Mouse (Mus musculus) adrenal gland, postnatal 36 days (tissue): Measurements from ENCODE around the gene Mgst2. TPM values are rescaled to one million over a fixed set of nuclear protein-coding genes. Genes with fewer than 3 reads are reported as not detected.

ENCODE experiments used
- DNase-seq, 2 experiments: peaks; one replicate each; pipeline ENCODE4 v3.0.0; 2021; ENCODE audit warnings: mixed read lengths in 1 of 2
- total RNA-seq, 2 experiments: library from RNA; stranded (reverse); gene quantifications; 2 replicates each; pipeline ENCODE4 v1.2.3; 2021

Mgst2 gene
- total RNA-seq, 2 experiments from 2014 or later: 162 to 243 TPM

GRCm38 (mm10) chr3:51654303-51655055, 5.7 kb upstream of the Mgst2 start:
- DNase-seq: no peak

DNA sequence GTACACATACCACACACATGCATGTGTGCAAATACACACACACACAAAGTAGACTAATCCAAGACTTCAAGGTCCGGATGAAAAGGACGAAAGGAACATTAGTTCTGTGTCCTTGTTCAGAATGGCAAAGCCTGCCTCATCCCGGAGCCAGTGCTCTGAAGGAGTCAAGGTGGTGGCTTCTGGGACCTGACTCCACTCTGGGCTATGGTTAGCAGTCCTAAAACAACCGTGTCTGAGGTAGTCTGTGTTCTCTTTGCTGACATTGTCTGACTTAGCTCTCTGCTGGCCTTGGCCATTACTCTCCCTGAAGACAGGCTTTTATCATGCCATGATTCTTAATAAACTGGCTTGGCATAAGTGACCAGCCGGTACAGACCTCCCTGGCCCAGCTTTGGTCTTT, 745 bp upstream of the Mgst2 start:
- peak in 1 of 2 experiments; percentile 28 for DNase-seq

DNA sequence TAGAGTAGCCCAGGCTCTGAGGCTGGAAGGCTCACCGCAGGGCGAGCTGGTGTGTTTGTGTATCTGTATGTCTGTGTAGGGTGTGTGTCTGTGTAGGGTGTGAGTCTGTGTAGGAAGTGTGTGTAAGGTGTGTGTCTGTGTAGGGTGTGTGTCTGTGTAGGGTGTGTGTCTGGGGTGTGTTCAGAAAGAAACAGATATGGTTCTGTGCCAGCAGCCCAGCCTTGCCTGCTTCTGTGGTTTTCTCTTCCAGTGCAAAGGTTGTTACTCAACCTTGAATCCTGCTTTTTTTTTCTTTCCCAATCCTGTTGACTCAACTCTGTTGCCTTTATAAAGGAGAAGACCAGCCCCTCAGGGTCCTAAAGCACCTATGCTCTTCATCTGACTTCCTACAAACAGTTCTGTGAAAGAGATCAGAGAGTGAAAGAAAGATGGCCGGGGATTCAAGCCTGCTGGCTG, 689 bp downstream of the Mgst2 start:
- peak; percentile 57 to 67 for DNase-seq

- no peak for DNase-seq
These were observed 1.2 kb downstream of the Mgst2 start for GRCm38 (mm10) chr3:51661376-51661775.

- DNase-seq: no peak
These were observed 1.9 kb downstream of the Mgst2 start for GRCm38 (mm10) chr3:51661880-51662550.

DNA sequence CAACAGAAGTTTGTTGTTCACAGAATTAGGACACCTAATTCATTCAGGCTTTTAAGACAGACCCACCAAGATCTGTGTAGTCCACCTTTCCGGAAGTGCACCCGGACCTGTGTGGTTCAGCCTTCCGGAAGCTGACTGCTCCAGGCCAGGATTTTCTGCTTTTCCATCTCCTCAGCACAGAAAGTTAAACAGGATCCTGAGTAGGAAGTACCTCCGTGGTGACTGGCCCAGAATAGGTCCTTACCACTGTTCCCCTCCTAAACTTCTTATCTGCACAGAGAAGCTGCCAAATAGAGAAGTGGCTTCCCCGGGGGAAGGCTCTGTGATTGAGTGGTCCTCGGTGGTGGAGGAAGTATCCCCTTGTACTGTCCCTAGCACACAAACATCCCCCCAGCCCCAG, 2.4 kb downstream of the Mgst2 start:
- no peak for DNase-seq

DNA sequence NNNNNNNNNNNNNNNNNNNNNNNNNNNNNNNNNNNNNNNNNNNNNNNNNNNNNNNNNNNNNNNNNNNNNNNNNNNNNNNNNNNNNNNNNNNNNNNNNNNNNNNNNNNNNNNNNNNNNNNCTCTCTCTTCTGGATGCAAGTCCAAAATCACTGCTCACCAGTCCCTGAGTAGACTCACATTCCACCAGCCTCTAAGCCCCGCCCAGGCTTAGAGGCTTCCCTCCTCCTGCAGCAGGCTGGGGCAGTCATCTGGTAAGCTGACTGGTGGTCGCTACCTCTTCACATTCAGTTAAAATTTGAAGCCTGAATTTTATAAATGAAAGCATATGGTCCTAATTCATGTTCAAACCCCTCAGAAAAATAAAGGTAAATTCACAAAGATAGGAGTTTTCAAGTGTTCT, 8.4 kb downstream of the Mgst2 start:
- DNase-seq: peak in 1 of 2 experiments; percentile 28

GRCm38 (mm10) chr3:51670414-51671070, 10.4 kb downstream of the Mgst2 start:
- peak; percentile 47 to 56 for DNase-seq

DNA sequence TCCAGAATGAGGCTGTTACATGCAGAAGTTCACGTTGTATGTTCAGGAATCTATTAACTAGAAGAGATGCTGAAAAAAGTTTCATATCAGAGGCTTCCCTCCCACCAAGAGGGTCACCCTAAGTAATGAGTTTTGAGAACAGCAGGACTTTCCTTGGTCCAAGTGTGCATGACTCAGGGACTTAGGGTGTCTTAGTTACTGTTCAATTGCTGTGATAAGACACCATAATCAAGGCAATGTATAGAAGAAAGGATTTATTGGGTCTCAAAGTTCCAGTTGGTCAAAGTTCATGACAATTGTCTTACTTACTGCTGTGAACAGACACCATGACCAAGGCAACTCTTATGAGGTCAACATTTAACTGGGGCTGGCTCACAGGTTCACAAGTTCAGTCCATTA, 10.9 kb downstream of the Mgst2 start:
- no peak for DNase-seq

GRCm38 (mm10) chr3:51672631-51673030, 12.5 kb downstream of the Mgst2 start:
- DNase-seq: no peak

GRCm38 (mm10) chr3:51673408-51674086, 13.4 kb downstream of the Mgst2 start:
- DNase-seq: peak; percentile 71 to 84

- DNase-seq: peak; percentile 48 to 66
These were observed 14.8 kb downstream of the Mgst2 start for GRCm38 (mm10) chr3:51674963-51675362.

DNA sequence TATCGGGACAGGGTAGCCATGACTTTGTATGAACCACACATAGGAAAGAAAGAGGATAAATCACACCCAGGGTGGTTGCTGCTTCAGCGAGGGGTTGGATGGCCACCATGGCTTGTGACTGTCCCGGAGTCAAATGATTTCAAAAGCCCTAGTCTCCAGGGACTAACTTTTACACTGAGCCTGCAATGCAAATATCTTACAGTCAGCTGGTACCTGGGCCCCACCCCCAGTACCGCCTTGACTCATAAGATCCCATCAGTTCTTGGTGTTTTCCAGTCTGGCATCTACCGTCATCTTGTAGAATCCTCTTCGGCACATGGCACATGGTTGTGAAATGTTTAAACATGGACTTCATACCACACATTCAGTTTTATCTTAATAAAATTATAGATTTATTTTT, 25.4 kb downstream of the Mgst2 start:
- no peak for DNase-seq

DNA sequence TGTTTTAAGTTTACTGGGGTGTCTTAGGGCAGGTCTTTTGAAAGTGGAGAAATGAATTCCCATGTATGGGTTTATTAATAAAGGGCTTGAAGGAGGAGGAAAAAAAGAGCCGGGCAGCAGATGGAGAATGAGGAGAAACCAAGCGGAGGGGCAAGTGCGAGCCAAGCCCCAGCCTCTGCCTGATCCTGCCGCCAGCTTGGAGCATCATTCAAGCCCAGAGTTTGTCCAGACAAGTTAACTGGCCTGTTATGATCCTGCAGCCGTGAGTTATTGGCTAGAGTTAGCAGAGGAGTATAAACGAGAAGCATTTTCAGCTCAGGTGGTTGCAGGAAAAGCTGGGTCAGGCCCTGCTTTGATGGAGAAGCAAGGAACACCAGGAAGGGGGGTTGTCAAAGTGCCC, 26.2 kb downstream of the Mgst2 start:
- DNase-seq: no peak

DNA sequence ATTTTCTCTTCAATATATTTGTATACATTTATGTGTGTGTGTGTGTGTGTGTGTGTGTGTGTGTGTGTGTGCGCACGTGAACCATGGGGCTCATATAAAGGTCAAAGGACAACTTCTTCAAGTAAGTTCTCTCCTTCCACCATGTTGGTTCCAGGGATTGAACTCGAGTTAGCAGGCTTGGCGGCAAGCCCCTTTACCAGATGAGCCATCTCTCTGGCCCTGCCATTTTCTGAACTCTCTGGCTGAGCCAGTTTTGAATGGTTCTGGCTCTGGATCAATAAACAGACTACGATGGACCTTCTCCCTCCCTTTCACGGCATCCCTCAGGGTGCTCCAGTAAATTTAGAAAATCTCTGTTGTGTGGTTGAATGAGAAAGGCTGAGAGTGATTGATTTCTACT, 26.6 kb downstream of the Mgst2 start:
- no peak for DNase-seq

DNA sequence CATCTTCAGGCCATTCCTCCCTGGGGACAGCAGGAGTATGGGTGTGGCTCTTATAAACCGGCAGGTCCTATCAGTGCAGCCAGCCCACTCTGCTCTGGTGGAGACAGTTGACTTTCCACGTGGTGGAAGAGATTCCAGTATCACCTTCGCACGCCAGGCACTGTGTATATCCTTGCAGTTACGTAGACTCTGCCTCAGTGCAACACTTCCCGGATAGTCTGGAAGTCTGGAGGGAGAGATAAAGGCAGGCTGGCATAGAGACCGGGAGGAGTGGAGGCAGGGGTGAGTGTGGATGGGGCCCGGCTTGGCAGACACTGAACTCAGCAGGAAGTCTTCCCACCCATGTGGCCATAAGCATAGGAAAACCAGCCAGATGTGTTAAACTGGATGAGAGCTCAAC, 28.6 kb downstream of the Mgst2 start:
- DNase-seq: no peak

DNA sequence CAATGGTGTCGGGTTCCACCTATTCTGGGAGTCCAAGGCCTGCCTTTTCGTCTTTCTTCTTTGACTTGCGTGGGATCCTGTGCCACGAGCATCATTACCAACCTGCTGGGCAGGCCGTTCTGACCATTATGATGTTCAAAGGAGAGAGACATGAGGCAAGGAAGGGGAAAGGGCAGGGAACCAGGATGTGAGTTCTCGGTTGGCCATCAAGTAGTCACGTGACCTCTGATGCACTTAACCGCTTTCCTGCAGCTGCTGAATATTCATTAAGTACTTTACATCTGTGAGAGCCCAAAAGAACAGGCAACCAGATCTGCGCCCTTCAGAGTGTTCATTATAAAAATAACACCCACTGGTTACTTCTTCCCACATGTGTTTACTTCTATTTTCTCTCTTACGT, 33.0 kb downstream of the Mgst2 start:
- DNase-seq: no peak

GRCm38 (mm10) chr3:51694576-51694975, 34.4 kb downstream of the Mgst2 start:
- no peak for DNase-seq

- no peak for DNase-seq
These were observed 35.6 kb downstream of the Mgst2 start for GRCm38 (mm10) chr3:51695713-51696112.

GRCm38 (mm10) chr3:51697931-51698330, 37.8 kb downstream of the Mgst2 start:
- no peak for DNase-seq

GRCm38 (mm10) chr3:51700123-51700522, 40.0 kb downstream of the Mgst2 start:
- DNase-seq: no peak

DNA sequence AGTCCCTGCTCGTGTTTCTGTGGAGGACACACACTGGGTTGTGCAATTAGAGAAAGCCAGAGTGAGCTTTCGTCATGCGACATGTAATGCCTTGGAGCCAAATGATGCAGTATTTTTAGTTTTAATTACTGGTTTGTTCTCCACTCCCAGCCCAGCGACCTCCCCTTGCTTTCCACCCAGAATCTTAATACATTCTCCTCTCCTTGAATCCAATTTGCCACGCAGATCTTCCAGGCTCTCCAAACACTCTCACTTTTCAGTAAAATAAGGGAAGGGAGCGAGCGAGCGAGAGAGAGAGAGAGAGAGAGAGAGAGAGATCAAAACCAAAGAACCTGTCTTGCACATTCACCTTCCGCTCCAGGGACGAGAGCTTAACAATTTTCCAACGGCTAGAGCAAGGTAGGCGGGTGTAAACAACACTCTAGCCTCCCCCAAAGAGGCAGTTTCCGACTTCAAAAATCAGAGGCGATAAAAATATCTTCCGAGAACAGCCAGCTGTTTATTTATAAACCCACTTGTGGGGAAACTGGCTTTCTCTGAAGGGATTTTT, 40.6 kb downstream of the Mgst2 start:
- DNase-seq: no peak
